Mouse (Mus musculus) liver, adult (tissue): ENCODE data around the gene Trim2.

ENCODE experiments used
- GATA4 ChIP-seq: IDR thresholded peaks from 2 replicates; pipeline ENCODE4 v1.6.1; 2014; ENCODE audit warnings: mild to moderate bottlenecking, low read length; ENCODE audit not compliant: insufficient replicate concordance

Gene Trim2

GRCm38 (mm10) chr3:84284796-84285195 is 21.9 kb downstream of the Trim2 start:
- TF ChIP-seq GATA4, result no peak

DNA sequence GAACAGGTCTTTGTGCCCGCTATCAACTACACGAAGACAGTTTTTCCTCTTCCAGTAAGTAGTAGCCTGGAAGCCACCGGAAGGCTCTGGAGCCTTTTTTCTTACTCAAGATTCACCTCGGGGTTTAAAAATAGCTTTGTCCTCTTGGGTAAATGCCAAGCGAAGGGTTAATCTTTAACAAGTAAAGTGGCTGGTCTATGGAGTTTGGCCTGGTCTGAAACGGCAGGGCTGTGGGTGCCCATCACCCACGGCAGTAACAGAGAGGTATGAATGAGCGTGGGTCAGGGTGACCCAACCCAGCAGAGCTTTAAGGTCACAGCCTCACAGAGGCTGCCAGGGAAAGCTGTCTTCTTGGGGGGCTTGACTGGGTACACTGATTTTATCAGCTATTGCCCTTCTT is 23.2 kb downstream of the Trim2 start:
- TF ChIP-seq GATA4, result no peak

GRCm38 (mm10) chr3:84281936-84282371 is 24.7 kb downstream of the Trim2 start:
- TF ChIP-seq GATA4, result no peak

- no peak for TF ChIP-seq GATA4
Observed at GRCm38 (mm10) chr3:84278809-84279208, 27.9 kb downstream of the Trim2 start.

DNA sequence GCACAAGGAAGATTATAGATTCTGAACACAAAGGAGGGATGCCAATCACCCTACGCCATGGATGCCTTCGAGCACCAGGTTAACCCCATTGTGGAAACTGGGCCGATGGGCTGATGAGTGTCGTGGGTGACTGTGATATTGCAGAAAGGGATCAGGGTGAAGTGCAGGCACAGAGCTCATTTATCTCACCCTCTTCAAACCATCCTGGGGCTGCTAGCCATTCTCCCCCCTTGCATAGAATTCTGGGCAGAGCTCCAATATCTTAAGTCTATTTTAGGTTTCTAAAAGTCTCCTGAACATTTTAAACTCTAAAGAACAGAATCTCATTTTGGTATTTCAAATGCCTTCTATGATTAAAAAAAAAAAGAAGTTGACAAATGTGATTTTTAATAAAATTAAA is 31.6 kb downstream of the Trim2 start:
- TF ChIP-seq GATA4, result no peak

DNA sequence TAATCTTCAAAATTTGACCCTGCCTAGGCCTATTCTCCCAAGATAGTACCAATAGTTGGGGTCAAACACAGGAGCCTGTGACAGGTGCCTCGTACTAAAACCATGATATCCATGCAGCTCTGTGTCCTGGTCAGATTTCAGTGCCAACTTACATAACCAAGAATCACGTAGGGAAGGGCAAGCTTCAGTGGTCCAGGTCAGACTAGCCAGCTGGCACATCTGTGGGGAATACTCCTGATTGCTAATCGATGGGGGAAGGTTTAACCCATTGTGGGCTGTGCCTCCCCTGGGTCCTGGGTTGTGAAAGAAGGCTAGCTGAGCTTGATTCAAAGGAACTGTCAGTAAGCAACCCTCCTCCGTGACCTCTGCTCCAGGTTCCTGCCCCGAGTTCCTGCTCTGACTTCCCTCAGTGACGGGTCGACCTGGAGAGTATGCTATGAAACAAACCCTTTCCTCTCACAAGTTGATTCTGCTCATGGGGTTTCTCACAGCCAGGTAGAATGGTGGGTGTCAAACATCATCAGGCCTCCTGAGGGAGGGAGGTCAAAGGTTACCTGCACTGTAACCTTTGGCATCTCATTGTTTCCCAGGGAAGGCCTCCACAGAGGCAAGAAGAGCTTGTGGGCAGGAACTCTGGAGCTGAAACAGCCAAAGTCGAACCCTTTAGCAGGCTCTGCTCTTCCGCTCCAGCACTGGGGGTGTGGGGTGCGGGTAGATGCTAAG is 34.2 kb downstream of the Trim2 start:
- TF ChIP-seq GATA4, result no peak

DNA sequence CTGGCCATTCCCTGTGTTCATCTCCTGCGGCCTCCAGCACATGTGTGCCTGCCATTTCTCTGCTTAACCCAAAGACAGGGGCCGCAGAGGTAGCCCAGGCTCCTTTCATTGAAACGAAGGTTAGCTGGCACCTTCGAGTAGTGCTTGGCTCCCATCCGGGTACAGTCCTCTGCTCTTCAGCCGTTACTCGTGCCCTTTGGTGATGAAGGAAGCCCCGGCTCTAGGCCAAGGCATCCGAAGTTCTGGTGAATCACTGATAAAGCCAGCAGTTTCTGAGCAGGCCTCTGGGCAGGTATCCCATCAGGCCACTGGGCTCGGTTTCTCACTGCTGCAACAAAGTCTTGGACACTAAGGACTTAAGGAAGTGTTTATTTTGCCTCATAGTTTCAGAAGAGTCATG is 34.9 kb downstream of the Trim2 start:
- TF ChIP-seq GATA4, result no peak

GRCm38 (mm10) chr3:84271058-84271457 is 35.6 kb downstream of the Trim2 start:
- no peak for TF ChIP-seq GATA4

DNA sequence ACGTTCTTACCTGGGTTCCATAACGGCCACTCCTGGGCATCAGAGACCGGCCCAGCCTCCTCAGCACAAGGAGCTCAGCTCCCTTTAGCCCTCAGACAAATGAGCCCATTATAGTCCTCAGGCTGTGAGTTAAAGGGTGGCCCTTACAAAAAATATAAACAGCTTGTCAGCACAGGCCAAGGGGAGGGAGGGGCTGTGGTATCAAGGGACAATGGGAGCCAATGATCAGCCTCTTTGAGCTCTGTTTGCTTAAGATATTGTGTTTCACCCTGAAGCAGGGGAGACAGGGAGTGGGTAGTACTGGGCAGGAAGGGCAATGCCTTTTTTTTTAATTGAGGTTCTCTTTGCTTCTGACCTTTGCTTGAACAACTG is 36.1 kb downstream of the Trim2 start:
- no peak for TF ChIP-seq GATA4

GRCm38 (mm10) chr3:84269987-84270623 is 36.6 kb downstream of the Trim2 start:
- no peak for TF ChIP-seq GATA4

DNA sequence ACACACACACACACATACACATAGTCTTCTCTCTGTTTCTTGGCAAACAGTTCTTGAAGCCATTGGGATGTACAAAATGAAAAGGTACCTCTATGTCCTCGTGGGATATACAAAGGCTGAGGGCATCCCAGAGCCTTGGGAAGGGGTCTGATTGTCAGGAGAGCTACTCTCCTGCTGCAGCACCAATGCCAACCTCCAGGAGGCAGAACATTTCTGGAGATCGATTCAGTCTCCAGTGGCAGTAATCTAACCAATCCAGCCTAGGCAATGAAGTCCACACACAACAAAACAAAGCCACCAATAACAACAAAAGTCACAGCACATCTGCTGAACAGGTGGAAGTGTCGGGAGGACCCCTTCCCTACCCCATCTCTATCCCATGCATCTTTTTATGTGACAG is 38.2 kb downstream of the Trim2 start:
- no peak for TF ChIP-seq GATA4

- TF ChIP-seq GATA4, result no peak
Observed at GRCm38 (mm10) chr3:84266391-84266931, 40.2 kb downstream of the Trim2 start.

- TF ChIP-seq GATA4, result no peak
Observed at GRCm38 (mm10) chr3:84265084-84265483, 41.6 kb downstream of the Trim2 start.

DNA sequence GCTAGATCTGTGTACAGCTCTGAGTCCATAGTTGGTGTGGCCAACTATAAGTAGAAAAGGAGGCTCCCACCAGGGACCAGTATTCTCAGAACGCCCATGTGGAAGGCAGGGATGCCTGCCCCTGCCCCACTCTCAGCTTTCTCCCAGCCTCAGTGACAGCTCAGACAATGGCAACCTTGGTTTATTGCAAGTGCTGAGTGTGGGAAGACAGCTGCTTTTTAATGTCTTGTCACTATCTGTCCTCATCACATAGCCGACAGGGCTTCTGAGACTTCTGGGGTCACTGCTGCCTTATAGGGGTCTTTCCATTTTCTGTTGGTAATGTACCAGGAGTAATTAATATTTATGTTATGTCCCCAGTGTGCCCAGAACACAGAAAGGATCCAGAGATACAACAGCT is 42.3 kb downstream of the Trim2 start:
- no peak for TF ChIP-seq GATA4

DNA sequence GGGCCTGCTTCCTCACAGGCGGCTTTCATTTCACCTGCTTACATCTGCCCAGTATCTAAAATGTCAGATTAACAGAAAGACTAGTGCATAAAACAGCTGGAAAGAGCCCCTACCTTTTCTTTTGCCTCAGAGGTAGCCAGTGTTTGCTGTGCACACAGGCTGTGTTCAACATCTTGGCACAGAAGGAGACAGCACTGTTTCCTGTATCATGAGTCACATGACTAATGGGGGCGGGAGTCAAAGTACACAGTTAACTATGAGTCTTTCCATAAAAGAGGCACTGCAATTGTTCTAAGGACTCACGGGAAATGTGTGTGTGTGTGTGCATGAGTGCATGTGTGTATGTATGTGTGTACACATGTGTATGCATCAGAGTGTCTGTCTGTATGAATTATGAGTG is 43.9 kb downstream of the Trim2 start:
- TF ChIP-seq GATA4, result no peak

DNA sequence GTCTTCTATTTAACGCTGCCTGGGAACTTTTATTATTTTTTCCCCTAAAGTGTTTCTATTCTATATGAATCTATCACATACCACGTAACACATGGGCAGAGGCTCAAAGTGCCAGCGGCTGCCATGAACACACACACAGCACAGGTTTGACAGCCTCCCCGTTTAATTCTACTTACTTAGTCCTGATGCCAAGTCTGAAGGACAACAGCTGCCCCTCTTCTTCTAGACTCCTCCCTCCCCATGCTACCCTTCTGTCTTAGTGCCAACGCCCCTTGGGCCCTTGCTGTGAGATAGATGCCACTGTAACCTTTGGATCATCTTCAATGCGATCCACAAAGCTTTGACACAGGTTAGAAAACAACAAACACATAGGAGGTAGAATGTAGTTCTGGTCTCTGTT is 44.8 kb downstream of the Trim2 start:
- TF ChIP-seq GATA4, result no peak
